Mouse (Mus musculus): ENCODE measurements at regions not wholly inside any gene's neighbourhood (a gene's known extent, or its start where the extent isn't known, plus 50 kb on each side); places are given as distances from the start of the nearest gene placed in this dataset.

DNA sequence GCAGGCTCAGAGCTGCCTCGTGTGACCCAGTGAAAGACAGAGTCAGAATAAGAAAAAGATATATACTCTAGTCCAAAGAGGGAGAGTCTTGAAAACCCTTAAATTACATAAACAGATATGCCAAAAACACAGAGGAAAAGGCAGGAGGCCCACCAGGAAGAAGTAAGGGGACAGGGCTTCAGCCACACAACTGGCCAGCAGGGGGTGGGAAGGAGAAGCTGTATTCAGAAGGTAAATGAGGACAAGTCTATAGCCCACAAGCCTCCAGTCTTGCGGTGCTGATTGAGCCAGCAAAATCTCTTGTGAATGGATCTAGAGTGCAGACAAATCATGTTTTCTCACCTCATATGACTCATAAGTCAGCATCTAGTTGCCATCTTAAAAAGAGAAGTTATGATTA is 115.4 kb downstream of the Ngf start:
- TF ChIP-seq CHD2 (IDR thresholded peaks at IDR 0.05; ENCODE audit: low read depth, low read length) (no peak), ZNF384 (IDR thresholded peaks at IDR 0.05; ENCODE audit: low read depth, low read length) (no peak)

Data from ES-E14 (cell line).